Mouse (Mus musculus) neural tube, embryonic 11.5 days (tissue): Measurements from ENCODE around the gene Golga5. TPM values are rescaled to one million over a fixed set of nuclear protein-coding genes. Genes with fewer than 3 reads are reported as not detected.
A peak's percentile ranks its signal among the peaks of the same experiment; 100 is the strongest.

Source experiments
- ATAC-seq: fragments of 200-750 bp; cut with Nextera tagmentation; 2 replicates; pipeline ENCODE4 v1.8.0; 2017; ENCODE audit warnings: moderate number of reproducible peaks, mild to moderate bottlenecking, moderate TSS enrichment, moderate library complexity; ENCODE audit not compliant: insufficient read depth, low FRiP score, low TSS enrichment
- DNase-seq: peaks from one replicate; pipeline ENCODE4 v3.0.0-alpha.2; 2015; ENCODE audit warnings: low spot score
- H3K27ac ChIP-seq: fragments of 300-500 bp; sonication (generic); 2 replicates; pipeline ENCODE4 v1.5.1; 2014; ENCODE audit warnings: low read depth, mild to moderate bottlenecking, low read length
- H3K27me3 ChIP-seq: fragments of 300-500 bp; sonication (generic); 2 replicates; pipeline ENCODE4 v1.6.1; 2014; ENCODE audit warnings: mild to moderate bottlenecking, low read length, mixed read lengths; ENCODE audit not compliant: control insufficient read depth, insufficient read depth
- H3K36me3 ChIP-seq: fragments of 300-500 bp; sonication (generic); 2 replicates; pipeline ENCODE4 v1.6.1; 2014; ENCODE audit warnings: mild to moderate bottlenecking, low read length, moderate library complexity, mixed read lengths; ENCODE audit not compliant: control insufficient read depth, insufficient read depth
- H3K4me1 ChIP-seq: fragments of 300-500 bp; sonication (generic); 2 replicates; pipeline ENCODE4 v1.6.1; 2014; ENCODE audit warnings: low read length, mixed read lengths; ENCODE audit not compliant: control insufficient read depth, insufficient read depth
- H3K4me2 ChIP-seq: fragments of 300-500 bp; sonication (generic); 2 replicates; pipeline ENCODE4 v1.6.1; 2014; ENCODE audit warnings: low read depth, mild to moderate bottlenecking, moderate library complexity
- H3K4me3 ChIP-seq: fragments of 300-500 bp; sonication (generic); 2 replicates; pipeline ENCODE4 v1.5.1; 2014; ENCODE audit warnings: low read depth, low read length
- H3K9ac ChIP-seq: fragments of 300-500 bp; sonication (generic); 2 replicates; pipeline ENCODE4 v1.6.1; 2014; ENCODE audit warnings: mild to moderate bottlenecking, low read length
- H3K9me3 ChIP-seq: fragments of 300-500 bp; sonication (generic); 2 replicates; pipeline ENCODE4 v1.6.1; 2016; ENCODE audit warnings: low read length; ENCODE audit not compliant: control insufficient read depth
- WGBS: fragments of 180-500 bp; shearing (Covaris S2); extraction: QIAGEN DNeasy Blood & Tissue Kit; methylation state at CpG from one replicate; pipeline ENCODE4 v1.1.7; 2014; 5-methylcytosine and 5-hydroxymethylcytosine counted together
- polyA plus RNA-seq: library from polyadenylated mRNA; unstranded; fragments of >200 nt; fragmentation: Nextera tagmentation; extraction: Ambion mirVana; gene quantifications from 2 replicates; pipeline ENCODE4 v1.2.1, GENCODE M21; 2014

The Golga5 gene
- 33.1 and 33.6 TPM in 2 replicates for polyA plus RNA-seq

DNA sequence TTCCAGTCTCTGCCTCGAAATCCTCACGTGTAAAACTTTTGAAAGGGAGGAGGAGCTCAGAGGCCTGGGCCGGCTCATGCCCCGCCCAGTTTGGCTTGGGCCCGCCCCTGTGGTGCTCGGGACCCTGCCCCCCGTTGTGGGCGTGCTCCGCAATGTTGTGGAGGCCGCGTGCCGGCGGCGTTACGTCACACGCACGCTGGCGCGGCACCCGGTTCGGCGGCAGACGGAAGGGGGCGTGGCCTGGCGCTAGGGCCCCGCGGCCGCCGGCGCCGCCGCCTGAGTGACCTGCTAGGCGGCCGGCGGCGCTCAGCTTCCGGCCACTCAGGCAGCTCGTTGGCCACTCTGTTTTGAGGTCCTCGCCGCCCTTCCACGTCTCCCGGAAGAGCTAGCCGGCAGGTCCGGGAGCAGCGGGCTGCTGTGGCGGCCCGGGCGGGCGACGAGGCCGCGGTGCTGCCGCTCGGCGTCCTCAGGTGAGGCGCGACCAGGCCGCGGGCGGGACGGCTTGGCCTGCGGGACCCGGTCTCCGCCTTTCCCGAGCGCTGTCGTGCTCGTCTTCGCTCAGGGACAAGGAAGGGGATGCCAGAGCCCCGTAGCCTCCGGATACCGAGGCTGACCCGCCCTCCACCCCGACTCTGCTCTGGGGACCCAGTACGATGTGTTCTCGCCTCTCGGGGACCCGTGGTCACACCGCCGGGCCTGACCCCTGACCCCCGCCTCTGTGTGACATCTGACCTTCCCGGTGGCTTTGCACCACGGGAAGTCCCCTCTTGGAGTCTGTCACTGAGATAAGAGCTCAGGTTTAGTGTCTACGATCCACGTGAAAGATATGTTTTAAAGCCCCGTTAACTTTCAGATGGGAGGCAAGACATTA lies at the start of gene Golga5:
TSS of gene Golga5 (plus strand) at position 242 of the 871 bp plus-strand sequence.
- DNase-seq (peak; percentile 99), ATAC-seq (peak; percentile 99)
- Histone ChIP-seq H3K36me3 (no peaks in the 10 kb centered on the region), H3K27me3 (no peaks in the 10 kb centered on the region), H3K9me3 (no peaks in the 10 kb centered on the region), H3K9ac (peak within 1 kb of the TSS; percentile 52), H3K4me1 (peaks cover 7% of the 10 kb centered on the region; the same call in 1 of the 2 replicates), H3K4me2 (peak within 1 kb of the TSS; percentile 86), H3K4me3 (peak within 1 kb of the TSS; percentile 58), H3K27ac (no peak within 1 kb of the TSS)
- under 1% methylated on average over 69 of the region's 86 CpGs for WGBS

DNA sequence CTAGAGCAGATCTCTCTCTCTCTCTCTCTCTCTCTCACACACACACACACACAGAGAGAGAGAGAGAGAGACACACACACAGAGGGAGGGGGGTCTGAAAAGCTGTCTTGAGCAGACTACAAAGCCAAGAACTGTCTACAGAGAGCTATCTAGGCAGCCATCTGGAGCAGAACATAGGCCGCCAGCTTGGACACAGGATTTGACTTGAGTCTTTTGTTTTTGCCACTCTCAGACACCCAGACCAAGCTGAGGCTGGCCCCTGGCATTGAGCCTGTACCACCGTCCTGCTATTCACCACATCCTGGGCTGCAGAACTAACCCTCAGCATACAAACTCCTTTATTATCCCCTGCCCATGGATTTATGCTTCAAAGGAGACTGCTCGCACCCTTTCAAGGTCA lies 49.4 kb upstream of the Golga5 start:
- ATAC-seq (no peak), DNase-seq (no peak)
- H3K9me3 ChIP-seq = no peaks in the 10 kb centered on the region
- H3K27ac ChIP-seq = no peak overlapping the region
- H3K36me3 ChIP-seq = no peaks in the 10 kb centered on the region; the same call in 1 of the 2 replicates
- no peak overlapping the region for H3K4me3 ChIP-seq
- WGBS = 59% methylated on average over 3 of the region's 3 CpGs
- no peaks in the 10 kb centered on the region for H3K4me1 ChIP-seq
- H3K4me2 ChIP-seq = no peak overlapping the region
- no peak overlapping the region for H3K9ac ChIP-seq
- no peaks in the 10 kb centered on the region for H3K27me3 ChIP-seq

DNA sequence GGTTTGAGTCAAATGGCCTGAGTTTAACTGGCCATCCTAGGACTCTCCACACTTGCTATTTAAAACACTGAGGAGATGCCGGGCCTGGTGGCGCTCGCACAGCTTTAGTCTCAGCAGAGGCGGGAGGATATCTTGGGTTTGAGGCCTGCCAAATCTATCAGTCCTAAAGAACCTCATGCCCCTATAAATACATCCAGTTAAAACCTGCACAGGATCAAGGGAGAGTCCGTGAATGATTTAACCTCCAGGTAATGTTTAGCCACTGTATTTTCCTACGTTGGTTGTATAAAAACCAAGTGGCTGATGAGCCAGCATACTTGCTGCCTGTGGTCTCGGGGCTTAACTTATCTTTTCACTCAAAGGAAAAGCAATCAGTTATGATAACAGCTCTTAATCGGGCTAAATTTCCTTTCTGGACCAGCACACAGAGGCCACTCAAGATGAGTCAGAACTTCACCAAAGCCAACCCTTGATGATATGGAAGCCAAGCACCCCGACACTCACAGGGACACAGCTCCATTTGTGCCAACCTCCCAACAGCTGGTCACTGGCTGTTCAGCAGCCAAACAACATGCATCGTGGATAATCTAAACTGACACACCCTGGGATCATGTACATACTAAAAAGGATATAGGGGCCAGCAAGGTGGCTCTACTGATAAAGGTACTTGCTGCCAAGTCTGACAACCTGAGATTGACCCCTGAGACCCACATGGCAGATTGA lies 48.6 kb upstream of the Golga5 start:
- Histone ChIP-seq H3K9me3 (no peaks in the 10 kb centered on the region), H3K4me2 (no peak overlapping the region), H3K4me1 (no peaks in the 10 kb centered on the region), H3K27me3 (no peaks in the 10 kb centered on the region), H3K9ac (no peak overlapping the region), H3K27ac (no peak overlapping the region), H3K36me3 (no peaks in the 10 kb centered on the region; the same call in 1 of the 2 replicates), H3K4me3 (no peak overlapping the region)
- DNase-seq (no peak), ATAC-seq (no peak)
- 94% methylated on average over 10 of the region's 10 CpGs for WGBS

DNA sequence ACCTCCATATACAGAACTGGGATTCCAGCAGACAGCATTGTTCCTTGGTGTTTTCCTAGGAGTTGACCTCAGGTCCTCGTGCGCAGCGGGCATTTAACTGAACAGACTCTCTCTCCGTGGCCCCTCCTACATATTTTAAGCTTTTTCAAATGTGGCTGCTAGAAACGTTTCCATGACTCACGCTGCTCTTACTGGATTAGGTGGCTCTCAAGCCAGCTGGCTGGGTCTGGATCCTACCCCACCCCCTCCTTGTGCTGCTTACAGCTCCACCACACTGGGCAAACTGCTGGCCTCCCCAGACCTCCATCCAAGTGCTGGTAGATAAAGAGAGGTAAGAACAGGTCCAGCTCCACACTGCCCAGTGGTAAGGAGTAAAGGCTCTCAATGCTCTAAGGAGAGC lies 46.9 kb upstream of the Golga5 start:
- Histone ChIP-seq H3K27me3 (no peaks in the 10 kb centered on the region), H3K9me3 (no peaks in the 10 kb centered on the region), H3K36me3 (no peaks in the 10 kb centered on the region; the same call in 1 of the 2 replicates), H3K4me3 (no peak overlapping the region), H3K4me2 (no peak overlapping the region), H3K27ac (no peak overlapping the region), H3K4me1 (no peaks in the 10 kb centered on the region), H3K9ac (no peak overlapping the region)
- 89% methylated on average over 6 of the region's 6 CpGs for WGBS
- no peak for DNase-seq
- ATAC-seq = no peak

DNA sequence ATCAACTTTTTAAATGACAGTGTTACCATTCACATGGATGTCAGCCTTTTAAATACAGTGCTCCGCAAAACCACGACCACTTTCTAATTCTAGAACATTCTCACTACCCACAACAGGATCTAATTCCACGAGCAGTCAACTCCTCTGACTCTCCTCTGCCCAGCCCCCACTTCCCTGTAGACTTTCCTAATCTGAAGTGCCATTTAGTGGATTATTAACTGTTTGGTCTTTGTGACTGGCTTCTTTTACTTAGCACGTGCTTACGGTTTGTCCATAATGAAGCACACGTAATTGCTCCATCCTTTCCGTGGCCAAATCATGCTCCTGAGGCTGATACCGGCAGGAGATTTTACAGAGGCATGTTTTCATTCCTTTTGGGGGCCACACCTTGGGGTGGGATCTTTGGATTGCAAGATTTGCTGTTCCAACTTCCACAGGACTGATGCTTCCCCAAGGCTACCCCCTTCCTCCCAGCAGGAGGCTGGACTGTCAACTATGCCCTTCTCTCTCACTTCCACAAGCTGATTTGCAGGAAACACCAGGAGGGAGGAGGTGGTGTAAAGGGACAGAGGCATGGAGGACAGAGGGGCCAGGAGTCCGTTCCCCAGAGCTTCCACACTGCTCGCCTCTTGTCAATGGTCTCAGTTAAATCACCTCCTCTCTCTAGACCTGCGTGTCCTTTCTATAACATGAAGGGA lies 46.2 kb upstream of the Golga5 start:
- H3K9me3 ChIP-seq = no peaks in the 10 kb centered on the region
- no peaks in the 10 kb centered on the region for H3K4me1 ChIP-seq
- no peak for DNase-seq
- 91% methylated on average over 11 of the region's 11 CpGs for WGBS
- H3K27me3 ChIP-seq = no peaks in the 10 kb centered on the region
- H3K36me3 ChIP-seq = no peaks in the 10 kb centered on the region; the same call in 1 of the 2 replicates
- no peak overlapping the region for H3K27ac ChIP-seq
- no peak overlapping the region for H3K9ac ChIP-seq
- no peak for ATAC-seq
- no peak overlapping the region for H3K4me2 ChIP-seq
- H3K4me3 ChIP-seq = no peak overlapping the region

DNA sequence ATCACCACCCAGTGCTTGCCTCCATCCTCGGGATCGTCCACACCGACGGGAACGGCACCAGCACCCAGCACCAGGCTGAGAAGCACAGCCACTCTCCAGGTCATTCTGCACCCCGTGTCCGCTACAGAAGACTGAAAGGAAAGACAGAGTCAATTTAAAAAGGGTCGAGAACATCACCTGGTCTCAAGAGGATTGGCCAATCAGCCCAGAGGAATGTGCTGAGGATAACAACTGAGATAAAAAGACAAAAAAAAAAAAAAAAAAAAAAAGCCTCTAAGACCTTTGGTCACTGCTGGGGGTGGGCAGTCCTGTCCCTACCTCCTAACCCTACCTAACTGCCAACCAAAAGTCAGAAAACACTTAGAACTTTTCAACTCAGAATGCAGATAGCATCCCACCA lies 45.3 kb upstream of the Golga5 start:
- no peak overlapping the region for H3K4me2 ChIP-seq
- no peak overlapping the region for H3K4me3 ChIP-seq
- no peaks in the 10 kb centered on the region for H3K27me3 ChIP-seq
- H3K9me3 ChIP-seq = no peaks in the 10 kb centered on the region
- no peaks in the 10 kb centered on the region for H3K4me1 ChIP-seq
- WGBS = 94% methylated on average over 8 of the region's 8 CpGs
- no peak overlapping the region for H3K27ac ChIP-seq
- DNase-seq = no peak
- no peak for ATAC-seq
- H3K9ac ChIP-seq = no peak overlapping the region
- H3K36me3 ChIP-seq = no peaks in the 10 kb centered on the region; the same call in 1 of the 2 replicates

DNA sequence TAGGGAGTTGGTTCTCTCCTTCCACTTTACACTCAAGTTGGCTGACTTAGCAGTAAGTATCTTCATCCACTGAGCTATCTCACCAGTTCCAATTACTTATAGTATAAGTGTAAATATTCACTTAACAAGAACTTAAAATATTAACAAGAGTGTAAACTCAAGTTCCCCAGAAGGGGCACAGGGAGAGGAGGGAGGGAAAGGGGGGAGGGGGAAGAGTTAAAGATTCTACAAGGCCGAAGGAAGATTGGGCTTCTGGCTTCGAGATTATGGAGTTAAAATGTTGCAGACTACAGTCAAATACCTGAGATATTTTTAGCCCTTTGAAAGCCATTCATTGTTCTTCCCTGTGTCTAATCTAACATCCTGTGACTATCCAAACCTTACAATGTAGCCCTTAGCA lies 44.5 kb upstream of the Golga5 start:
- no peaks in the 10 kb centered on the region for H3K9me3 ChIP-seq
- DNase-seq (no peak), ATAC-seq (no peak)
- no peaks in the 10 kb centered on the region for H3K4me1 ChIP-seq
- H3K36me3 ChIP-seq = no peaks in the 10 kb centered on the region; the same call in 1 of the 2 replicates
- H3K27ac ChIP-seq = no peak overlapping the region
- no peak overlapping the region for H3K9ac ChIP-seq
- no peak overlapping the region for H3K4me2 ChIP-seq
- WGBS = 75% methylated on average over 2 of the region's 2 CpGs
- no peak overlapping the region for H3K4me3 ChIP-seq
- no peaks in the 10 kb centered on the region for H3K27me3 ChIP-seq

DNA sequence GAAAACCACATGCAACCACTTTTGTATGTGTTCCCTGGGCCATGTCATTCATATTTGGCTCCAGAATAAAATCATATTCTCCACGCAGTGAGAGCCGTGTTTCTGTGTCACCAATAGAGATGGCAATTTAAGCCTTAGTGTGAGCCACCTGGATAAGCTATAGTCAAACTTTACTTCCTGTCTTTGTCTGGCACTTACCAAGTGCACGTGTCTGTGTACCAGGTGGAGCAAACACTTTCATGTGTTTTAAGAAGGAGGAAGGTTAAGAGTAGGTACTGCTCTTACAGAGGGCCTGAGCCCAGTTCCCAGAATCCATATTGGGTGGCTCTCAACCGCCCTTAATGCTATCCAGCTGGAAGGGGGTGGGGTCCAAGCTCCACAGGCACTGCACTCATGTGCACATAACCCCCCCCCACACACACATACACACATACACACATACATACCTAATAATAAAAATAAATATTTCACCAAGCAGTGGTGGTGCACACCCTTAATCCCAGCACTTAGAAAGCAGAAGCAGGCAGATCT lies 43.8 kb upstream of the Golga5 start:
- Histone ChIP-seq H3K36me3 (no peaks in the 10 kb centered on the region; the same call in 1 of the 2 replicates), H3K9ac (no peak overlapping the region), H3K9me3 (no peaks in the 10 kb centered on the region), H3K4me2 (no peak overlapping the region), H3K4me3 (no peak overlapping the region), H3K4me1 (no peaks in the 10 kb centered on the region), H3K27ac (no peak overlapping the region), H3K27me3 (no peaks in the 10 kb centered on the region)
- 86% methylated on average over 4 of the region's 4 CpGs for WGBS
- ATAC-seq (no peak), DNase-seq (no peak)
